Comparison of ENCODE assay signal across 8 mouse cellular contexts in genomic region chr16:44016164-44016563, GRCm38 (mm10). TPM values are rescaled to one million over a fixed set of nuclear protein-coding genes. Genes with fewer than 3 reads are reported as not detected.
DNase-seq lines count a peak whose midpoint lies in the region; ATAC-seq and TF ChIP-seq lines count a peak whose summit lies in the region.

No protein-coding gene starts in this region.

- DNase-seq in Patski (ENCODE audit: low read depth, low spot score), result no peak
- DNase-seq in embryo, embryonic 10.5 days (ENCODE audit: low spot score), result peak; percentile 40
- peak; percentile 28 to 64 for DNase-seq in urinary bladder, postnatal 4 days (ENCODE audit: low spot score in 2 of 2)
- DNase-seq in layer of hippocampus, adult 2 months (ENCODE audit: low spot score in 2 of 2), result no peak
- no peak for DNase-seq in forebrain, embryonic 14.5 days (ENCODE audit: low spot score)

- peak overlapping the region; percentile 27 for H3K4me2 ChIP-seq in limb, embryonic 15.5 days
- H3K4me2 ChIP-seq in neural tube, embryonic 15.5 days, result peak overlapping the region; percentile 26
- no peak overlapping the region for H3K4me2 ChIP-seq in forebrain, embryonic 14.5 days (ENCODE audit: low read length)

- POLR2A ChIA-PET in Patski (lab: Charles Lee), result no interaction called here

- H3K4me1 ChIP-seq in limb, embryonic 15.5 days, result no peaks in the 10 kb centered on the region
- peaks cover 2% of the 10 kb centered on the region; the same call in 1 of the 2 replicates for H3K4me1 ChIP-seq in neural tube, embryonic 15.5 days
- H3K4me1 ChIP-seq in forebrain, embryonic 14.5 days (ENCODE audit: control insufficient read depth, insufficient read depth, low read length), result no peaks in the 10 kb centered on the region

- CTCF ChIA-PET in Patski (lab: Charles Lee), result interaction anchor here (1.3 kb wide), 1 partner anchor 14 kb away, joined by 3 read pairs; no protein-coding TSS in a partner anchor

- H3K27ac ChIP-seq in limb, embryonic 15.5 days, result no peak overlapping the region
- H3K27ac ChIP-seq in neural tube, embryonic 15.5 days (replicated peaks), result no peak overlapping the region
- H3K27ac ChIP-seq in layer of hippocampus, adult 2 months, result no peak overlapping the region
- H3K27ac ChIP-seq in forebrain, embryonic 14.5 days (ENCODE audit: low read depth, low read length), result no peak overlapping the region

- H3K36me3 ChIP-seq in limb, embryonic 15.5 days, result no peaks in the 10 kb centered on the region
- no peaks in the 10 kb centered on the region for H3K36me3 ChIP-seq in neural tube, embryonic 15.5 days
- H3K36me3 ChIP-seq in forebrain, embryonic 14.5 days (ENCODE audit: control insufficient read depth, insufficient read depth, low read length), result no peaks in the 10 kb centered on the region

- peak; percentile 51 for ATAC-seq in Patski
- peak; percentile 95 to 99 for ATAC-seq in hematopoietic stem cell, adult 5-6 weeks (replicated peaks in 1 of 2; ENCODE audit: insufficient read depth in 1 of 2, low FRiP score in 2 of 2, low TSS enrichment in 1 of 2, low read depth in 1 of 2, poor library complexity in 2 of 2, severe bottlenecking in 2 of 2)
- no peak for ATAC-seq in limb, embryonic 15.5 days (ENCODE audit: insufficient number of reproducible peaks, low FRiP score, low TSS enrichment, low read depth)
- no peak for ATAC-seq in neural tube, embryonic 15.5 days (ENCODE audit: low FRiP score)
- ATAC-seq in forebrain, embryonic 14.5 days, result no peak

- H3K27me3 ChIP-seq in Patski, result peaks cover 7% of the 10 kb centered on the region
- H3K27me3 ChIP-seq in limb, embryonic 15.5 days, result no peaks in the 10 kb centered on the region
- H3K27me3 ChIP-seq in neural tube, embryonic 15.5 days (replicated peaks), result no peaks in the 10 kb centered on the region
- H3K27me3 ChIP-seq in forebrain, embryonic 14.5 days (replicated peaks; ENCODE audit: control insufficient read depth, insufficient read depth, low read length), result no peaks in the 10 kb centered on the region

- no peak overlapping the region for H3K9ac ChIP-seq in limb, embryonic 15.5 days
- H3K9ac ChIP-seq in neural tube, embryonic 15.5 days (replicated peaks), result no peak overlapping the region
- no peak overlapping the region for H3K9ac ChIP-seq in forebrain, embryonic 14.5 days (ENCODE audit: low read length)

- H3K4me3 ChIP-seq in limb, embryonic 15.5 days, result peak overlapping the region; percentile 33
- H3K4me3 ChIP-seq in neural tube, embryonic 15.5 days (replicated peaks), result no peak overlapping the region
- no peak overlapping the region for H3K4me3 ChIP-seq in layer of hippocampus, adult 2 months
- no peak overlapping the region for H3K4me3 ChIP-seq in forebrain, embryonic 14.5 days (ENCODE audit: low read depth, low read length)

- H3K9me3 ChIP-seq in limb, embryonic 15.5 days, result no peaks in the 10 kb centered on the region
- no peaks in the 10 kb centered on the region for H3K9me3 ChIP-seq in neural tube, embryonic 15.5 days (replicated peaks)
- H3K9me3 ChIP-seq in forebrain, embryonic 14.5 days (replicated peaks; ENCODE audit: control insufficient read depth, low read length), result no peaks in the 10 kb centered on the region

- in situ Hi-C loops in Patski (cut with MboI; ENCODE audit: low pct_unique_long_range_greater_than_20kb), result no loop called here

- no peak for TF ChIP-seq CTCF in Patski (IDR thresholded peaks at IDR 0.05)
- TF ChIP-seq CTCF in layer of hippocampus, adult 2 months (conservative IDR thresholded peaks at IDR 0.05), result no peak

- 8% methylated on average over 11 of the region's 11 CpGs for WGBS in limb, embryonic 15.5 days
- 24% methylated on average over 11 of the region's 11 CpGs for WGBS in neural tube, embryonic 15.5 days
- 23% methylated on average over 11 of the region's 11 CpGs for WGBS in forebrain, embryonic 14.5 days

RNA-seq across cellular contexts. Expression of gene Zdhhc23, which starts 36.6 kb away (rescaled TPM):
- polyA plus RNA-seq in Patski (2021), result 2.2 TPM
- total RNA-seq in hematopoietic stem cell, adult 5-6 weeks (2017), result 2.1 and 7.3 TPM in 2 replicates
- polyA plus RNA-seq in limb, embryonic 15.5 days (2015; fragmentation: Nextera tagmentation; extraction: Ambion mirVana), result 0.47 and 1.2 TPM in 2 replicates
- polyA plus RNA-seq in neural tube, embryonic 15.5 days (2015; fragmentation: Nextera tagmentation; extraction: Ambion mirVana), result 3.1 and 3.4 TPM in 2 replicates
- 10 to 100 TPM; 43.4 to 49.1 TPM for total RNA-seq in layer of hippocampus, adult 2 months (2021)
- 1.3 and 2.4 TPM in 2 replicates for polyA plus RNA-seq in forebrain, embryonic 14.5 days (2014; fragmentation: Nextera tagmentation; extraction: Ambion mirVana)

RNA-seq across cellular contexts. Expression of gene Gramd1c, which starts 47.0 kb away (rescaled TPM):
- 2.7 TPM for polyA plus RNA-seq in Patski (2021)
- 6.2 and 11.8 TPM in 2 replicates for total RNA-seq in hematopoietic stem cell, adult 5-6 weeks (2017)
- 4.6 and 6.3 TPM in 2 replicates for polyA plus RNA-seq in limb, embryonic 15.5 days (2015; fragmentation: Nextera tagmentation; extraction: Ambion mirVana)
- polyA plus RNA-seq in neural tube, embryonic 15.5 days (2015; fragmentation: Nextera tagmentation; extraction: Ambion mirVana), result 2.8 and 3.0 TPM in 2 replicates
- 1 to 10 TPM; 4.6 to 5.1 TPM for total RNA-seq in layer of hippocampus, adult 2 months (2021)
- 2.1 and 2.3 TPM in 2 replicates for polyA plus RNA-seq in forebrain, embryonic 14.5 days (2014; fragmentation: Nextera tagmentation; extraction: Ambion mirVana)

Comparison
In these comparisons a context has a peak if more than half of its experiments do, and no peak if none do; other contexts are left out.
1. ATAC-seq: peak in Patski (single experiment) and hematopoietic stem cell, adult 5-6 weeks (2 of 2); none in limb, embryonic 15.5 days (single experiment), neural tube, embryonic 15.5 days (single experiment) and forebrain, embryonic 14.5 days (single experiment).
2. DNase-seq: peak in embryo, embryonic 10.5 days (single experiment) and urinary bladder, postnatal 4 days (2 of 2); none in Patski (single experiment), layer of hippocampus, adult 2 months (0 of 2) and forebrain, embryonic 14.5 days (single experiment).